Mouse (Mus musculus) liver, postnatal 0 days (tissue): ENCODE data around the gene Mphosph10.

Experiments used
- CTCF ChIP-seq: sonication (generic); IDR thresholded peaks from 2 replicates; pipeline ENCODE4 v1.5.1; 2016; ENCODE audit warnings: antibody characterized with exemption, low read depth
- EP300 ChIP-seq: IDR thresholded peaks from 2 replicates; pipeline ENCODE4 v1.6.1; 2016; ENCODE audit warnings: antibody characterized with exemption, low read depth, mild to moderate bottlenecking

DNA sequence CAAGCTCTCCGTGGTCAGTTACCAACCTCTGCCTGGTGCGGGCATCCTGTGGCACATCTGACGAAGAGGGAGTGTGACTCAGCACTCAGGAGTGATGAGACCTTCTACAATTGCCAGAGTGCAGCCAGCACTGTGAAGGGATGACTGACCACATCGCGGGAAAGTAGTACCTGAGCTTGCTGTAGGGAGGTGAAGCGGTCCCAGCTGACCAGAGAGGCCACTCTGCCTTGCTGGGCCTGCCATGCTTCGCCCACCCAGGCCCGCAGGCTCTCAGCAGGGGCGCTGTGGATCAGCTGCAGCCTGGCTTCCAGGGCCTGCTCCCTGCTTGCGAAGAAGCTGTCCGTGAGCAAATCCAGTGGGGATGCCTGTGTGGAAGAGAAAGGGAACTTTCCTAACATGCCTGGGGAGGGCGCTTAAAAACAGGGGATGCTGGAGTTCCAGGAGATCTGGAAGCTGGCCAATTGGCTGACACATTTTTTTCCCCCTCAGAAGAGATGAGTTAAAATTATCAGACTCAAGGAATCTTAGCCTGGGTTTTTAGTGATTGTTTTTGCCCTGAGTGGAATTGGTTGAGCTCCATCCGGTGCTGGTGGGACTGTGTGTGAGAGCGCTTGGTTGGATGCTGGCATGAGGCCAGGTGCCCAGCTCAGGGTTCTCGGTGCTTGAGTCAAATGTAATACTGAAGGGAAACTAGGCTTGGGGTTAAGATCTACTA, 42.8 kb downstream of the Mphosph10 start:
- no peak for TF ChIP-seq CTCF
- no peak for TF ChIP-seq EP300
